Mouse (Mus musculus) G1E (cell line): ENCODE data around the gene Ntf3.

Experiments
- CTCF ChIP-seq: IDR thresholded peaks from 2 replicates; pipeline ENCODE4 v1.5.1; 2012; ENCODE audit warnings: low read depth, low read length, inconsistent platforms, mixed read lengths
- GATA1 ChIP-seq: IDR thresholded peaks from 2 replicates; pipeline ENCODE4 v1.6.1; 2012; ENCODE audit warnings: borderline replicate concordance, low read length, inconsistent platforms, mixed read lengths
- GATA2 ChIP-seq: IDR thresholded peaks from 2 replicates; pipeline ENCODE4 v1.6.1; 2012; ENCODE audit warnings: low read depth, low read length, inconsistent platforms, borderline replicate concordance
- POLR2AphosphoS5 ChIP-seq: IDR thresholded peaks from 2 replicates; pipeline ENCODE4 v1.6.1; 2012; ENCODE audit warnings: low read depth, low read length, inconsistent platforms; ENCODE audit not compliant: insufficient replicate concordance
- TAL1 ChIP-seq: conservative IDR thresholded peaks from 2 replicates; pipeline ENCODE4 v1.6.1; 2012; ENCODE audit warnings: low read depth, low read length, inconsistent platforms, mixed read lengths

GRCm38 (mm10) chr6:126201721-126202120 is 35.0 kb upstream of the Ntf3 start:
- TF ChIP-seq CTCF (no peak), GATA1 (no peak), GATA2 (no peak), TAL1 (no peak), POLR2AphosphoS5 (no peak)
